Mouse (Mus musculus): ENCODE measurements around the gene Npas3. TPM values are rescaled to one million over a fixed set of nuclear protein-coding genes. Genes with fewer than 3 reads are reported as not detected.

Npas3 gene
- polyA plus RNA-seq, 1 experiment, result 0.04 TPM

- no peak for DNase-seq
- Histone ChIP-seq H3K27me3 (ENCODE audit: control insufficient read depth, insufficient read depth, low read length) (no peaks in the 10 kb centered on the region), H3K4me3 (ENCODE audit: control insufficient read depth, insufficient read depth, low read length) (no peak overlapping the region), H3K36me3 (ENCODE audit: control insufficient read depth, insufficient read depth, low read length) (no peaks in the 10 kb centered on the region), H3K4me1 (replicated peaks; ENCODE audit: control insufficient read depth, insufficient read depth, low read length) (no peaks in the 10 kb centered on the region), H3K27ac (ENCODE audit: control insufficient read depth, insufficient read depth, low read length) (no peak overlapping the region)
- TF ChIP-seq CTCF (IDR thresholded peaks at IDR 0.05; ENCODE audit: borderline replicate concordance, control insufficient read depth, extremely low read depth, insufficient read depth, low read length, poor library complexity) (no peak), POLR2A (IDR thresholded peaks at IDR 0.05; ENCODE audit: control insufficient read depth, extremely low read depth, insufficient read depth, low read length, poor library complexity) (no peak)
- WGBS, result 94% methylated on average over 3 of the region's 3 CpGs
Measured at GRCm38 (mm10) chr12:53527046-53527445, 278.6 kb downstream of the Npas3 start.

GRCm38 (mm10) chr12:53529345-53529744, 280.9 kb downstream of the Npas3 start:
- TF ChIP-seq POLR2A (IDR thresholded peaks at IDR 0.05; ENCODE audit: control insufficient read depth, extremely low read depth, insufficient read depth, low read length, poor library complexity) (no peak), CTCF (IDR thresholded peaks at IDR 0.05; ENCODE audit: borderline replicate concordance, control insufficient read depth, extremely low read depth, insufficient read depth, low read length, poor library complexity) (no peak)
- 91% methylated on average over 2 of the region's 2 CpGs for WGBS
- H3K27me3 ChIP-seq (ENCODE audit: control insufficient read depth, insufficient read depth, low read length), result no peaks in the 10 kb centered on the region
- no peak overlapping the region for H3K4me3 ChIP-seq (ENCODE audit: control insufficient read depth, insufficient read depth, low read length)
- H3K27ac ChIP-seq (ENCODE audit: control insufficient read depth, insufficient read depth, low read length), result no peak overlapping the region
- no peaks in the 10 kb centered on the region for H3K36me3 ChIP-seq (ENCODE audit: control insufficient read depth, insufficient read depth, low read length)
- no peaks in the 10 kb centered on the region for H3K4me1 ChIP-seq (replicated peaks; ENCODE audit: control insufficient read depth, insufficient read depth, low read length)
- DNase-seq, result no peak

GRCm38 (mm10) chr12:53536816-53537215, 288.3 kb downstream of the Npas3 start:
- no peak overlapping the region for H3K27ac ChIP-seq (ENCODE audit: control insufficient read depth, insufficient read depth, low read length)
- H3K4me3 ChIP-seq (ENCODE audit: control insufficient read depth, insufficient read depth, low read length), result no peak overlapping the region
- WGBS, result 89% methylated on average over 5 of the region's 5 CpGs
- TF ChIP-seq POLR2A (IDR thresholded peaks at IDR 0.05; ENCODE audit: control insufficient read depth, extremely low read depth, insufficient read depth, low read length, poor library complexity) (no peak), CTCF (IDR thresholded peaks at IDR 0.05; ENCODE audit: borderline replicate concordance, control insufficient read depth, extremely low read depth, insufficient read depth, low read length, poor library complexity) (no peak)
- DNase-seq, result no peak
- no peaks in the 10 kb centered on the region for H3K27me3 ChIP-seq (ENCODE audit: control insufficient read depth, insufficient read depth, low read length)
- no peaks in the 10 kb centered on the region for H3K4me1 ChIP-seq (replicated peaks; ENCODE audit: control insufficient read depth, insufficient read depth, low read length)
- no peaks in the 10 kb centered on the region for H3K36me3 ChIP-seq (ENCODE audit: control insufficient read depth, insufficient read depth, low read length)

GRCm38 (mm10) chr12:53556359-53556758, 307.9 kb downstream of the Npas3 start:
- 93% methylated on average over 2 of the region's 2 CpGs for WGBS
- H3K4me3 ChIP-seq (ENCODE audit: control insufficient read depth, insufficient read depth, low read length), result no peak overlapping the region
- TF ChIP-seq POLR2A (IDR thresholded peaks at IDR 0.05; ENCODE audit: control insufficient read depth, extremely low read depth, insufficient read depth, low read length, poor library complexity), result no peak
- no peak for TF ChIP-seq CTCF (IDR thresholded peaks at IDR 0.05; ENCODE audit: borderline replicate concordance, control insufficient read depth, extremely low read depth, insufficient read depth, low read length, poor library complexity)
- H3K27ac ChIP-seq (ENCODE audit: control insufficient read depth, insufficient read depth, low read length), result no peak overlapping the region
- H3K36me3 ChIP-seq (ENCODE audit: control insufficient read depth, insufficient read depth, low read length), result no peaks in the 10 kb centered on the region
- no peak for DNase-seq
- no peaks in the 10 kb centered on the region for H3K27me3 ChIP-seq (ENCODE audit: control insufficient read depth, insufficient read depth, low read length)
- H3K4me1 ChIP-seq (replicated peaks; ENCODE audit: control insufficient read depth, insufficient read depth, low read length), result no peaks in the 10 kb centered on the region

GRCm38 (mm10) chr12:53558259-53558658, 309.8 kb downstream of the Npas3 start:
- no peak for DNase-seq
- H3K27ac ChIP-seq (ENCODE audit: control insufficient read depth, insufficient read depth, low read length), result no peak overlapping the region
- no peaks in the 10 kb centered on the region for H3K4me1 ChIP-seq (replicated peaks; ENCODE audit: control insufficient read depth, insufficient read depth, low read length)
- no peak for TF ChIP-seq POLR2A (IDR thresholded peaks at IDR 0.05; ENCODE audit: control insufficient read depth, extremely low read depth, insufficient read depth, low read length, poor library complexity)
- TF ChIP-seq CTCF (IDR thresholded peaks at IDR 0.05; ENCODE audit: borderline replicate concordance, control insufficient read depth, extremely low read depth, insufficient read depth, low read length, poor library complexity), result no peak
- no peaks in the 10 kb centered on the region for H3K27me3 ChIP-seq (ENCODE audit: control insufficient read depth, insufficient read depth, low read length)
- no peaks in the 10 kb centered on the region for H3K36me3 ChIP-seq (ENCODE audit: control insufficient read depth, insufficient read depth, low read length)
- no peak overlapping the region for H3K4me3 ChIP-seq (ENCODE audit: control insufficient read depth, insufficient read depth, low read length)
- 88% methylated on average over 1 of the region's 1 CpGs for WGBS

GRCm38 (mm10) chr12:53566712-53567387, 318.4 kb downstream of the Npas3 start:
- WGBS, result 97% methylated on average over 12 of the region's 12 CpGs
- no peak overlapping the region for H3K27ac ChIP-seq (ENCODE audit: control insufficient read depth, insufficient read depth, low read length)
- no peaks in the 10 kb centered on the region for H3K4me1 ChIP-seq (replicated peaks; ENCODE audit: control insufficient read depth, insufficient read depth, low read length)
- no peaks in the 10 kb centered on the region for H3K36me3 ChIP-seq (ENCODE audit: control insufficient read depth, insufficient read depth, low read length)
- H3K27me3 ChIP-seq (ENCODE audit: control insufficient read depth, insufficient read depth, low read length), result no peaks in the 10 kb centered on the region
- TF ChIP-seq POLR2A (IDR thresholded peaks at IDR 0.05; ENCODE audit: control insufficient read depth, extremely low read depth, insufficient read depth, low read length, poor library complexity) (no peak), CTCF (IDR thresholded peaks at IDR 0.05; ENCODE audit: borderline replicate concordance, control insufficient read depth, extremely low read depth, insufficient read depth, low read length, poor library complexity) (no peak)
- no peak for DNase-seq
- no peak overlapping the region for H3K4me3 ChIP-seq (ENCODE audit: control insufficient read depth, insufficient read depth, low read length)

- 65% methylated on average over 5 of the region's 5 CpGs for WGBS
- TF ChIP-seq POLR2A (IDR thresholded peaks at IDR 0.05; ENCODE audit: control insufficient read depth, extremely low read depth, insufficient read depth, low read length, poor library complexity) (no peak), CTCF (IDR thresholded peaks at IDR 0.05; ENCODE audit: borderline replicate concordance, control insufficient read depth, extremely low read depth, insufficient read depth, low read length, poor library complexity) (no peak)
Measured at GRCm38 (mm10) chr12:53581181-53581580, 332.7 kb downstream of the Npas3 start.

More at GRCm38 (mm10) chr12:53581181-53581580, 332.7 kb downstream of the Npas3 start:
- Histone ChIP-seq H3K27me3 (ENCODE audit: control insufficient read depth, insufficient read depth, low read length) (no peaks in the 10 kb centered on the region), H3K36me3 (ENCODE audit: control insufficient read depth, insufficient read depth, low read length) (no peaks in the 10 kb centered on the region), H3K27ac (ENCODE audit: control insufficient read depth, insufficient read depth, low read length) (no peak overlapping the region), H3K4me3 (ENCODE audit: control insufficient read depth, insufficient read depth, low read length) (no peak overlapping the region), H3K4me1 (replicated peaks; ENCODE audit: control insufficient read depth, insufficient read depth, low read length) (no peaks in the 10 kb centered on the region)
- no peak for DNase-seq
